Mouse (Mus musculus) lung, postnatal 0 days (tissue): ENCODE results near the gene Ccdc88c. TPM values are rescaled to one million over a fixed set of nuclear protein-coding genes. Genes with fewer than 3 reads are reported as not detected.

Experiments used
- ATAC-seq: fragments of 200-750 bp; cut with Nextera tagmentation; 2 replicates; pipeline ENCODE4 v1.8.0; 2017; ENCODE audit warnings: moderate library complexity
- DNase-seq: peaks from one replicate; pipeline ENCODE4 v3.0.0-alpha.2; 2016; ENCODE audit warnings: low spot score
- H3K27ac ChIP-seq: fragments of 300-500 bp; sonication (generic); 2 replicates; pipeline ENCODE4 v1.5.1; 2014; ENCODE audit warnings: antibody characterized with exemption, mild to moderate bottlenecking, low read length, mixed read lengths
- H3K27me3 ChIP-seq: fragments of 300-500 bp; sonication (generic); replicated peaks from 2 replicates; pipeline ENCODE4 v1.6.1; 2014; ENCODE audit warnings: low read length, mixed read lengths; ENCODE audit not compliant: insufficient read depth
- H3K36me3 ChIP-seq: fragments of 300-500 bp; sonication (generic); 2 replicates; pipeline ENCODE4 v1.6.1; 2014; ENCODE audit warnings: low read length, mixed read lengths; ENCODE audit not compliant: insufficient read depth
- H3K4me1 ChIP-seq: fragments of 300-500 bp; sonication (generic); 2 replicates; pipeline ENCODE4 v1.6.1; 2014; ENCODE audit warnings: antibody characterized with exemption, low read depth, low read length, mixed read lengths; ENCODE audit not compliant: insufficient read depth
- H3K4me2 ChIP-seq: fragments of 300-500 bp; sonication (generic); replicated peaks from 2 replicates; pipeline ENCODE4 v1.6.1; 2014; ENCODE audit warnings: low read depth, mild to moderate bottlenecking, low read length, moderate library complexity, mixed read lengths
- H3K4me3 ChIP-seq: fragments of 300-500 bp; sonication (generic); 2 replicates; pipeline ENCODE4 v1.5.1; 2014; ENCODE audit warnings: low read depth, low read length
- H3K9ac ChIP-seq: fragments of 300-500 bp; sonication (generic); replicated peaks from 2 replicates; pipeline ENCODE4 v1.6.1; 2014; ENCODE audit warnings: low read depth, mild to moderate bottlenecking
- H3K9me3 ChIP-seq: fragments of 300-500 bp; sonication (generic); 2 replicates; pipeline ENCODE4 v1.6.1; 2016; ENCODE audit warnings: low read length, mixed read lengths
- CTCF ChIP-seq: IDR thresholded peaks from 2 replicates; pipeline ENCODE4 v1.5.1; 2016; ENCODE audit warnings: antibody characterized with exemption, mild to moderate bottlenecking
- EP300 ChIP-seq: IDR thresholded peaks from 2 replicates; pipeline ENCODE4 v1.6.1; 2016; ENCODE audit warnings: antibody characterized with exemption, mild to moderate bottlenecking, control low read depth
- WGBS: fragments of 180-500 bp; shearing (Covaris S2); extraction: QIAGEN DNeasy Blood & Tissue Kit; methylation state at CpG from one replicate; pipeline ENCODE4 v1.1.7; 2014; 5-methylcytosine and 5-hydroxymethylcytosine counted together
- polyA plus RNA-seq: library from polyadenylated mRNA; unstranded; fragments of >200 nt; fragmentation: Nextera tagmentation; extraction: Ambion mirVana; gene quantifications from 2 replicates; pipeline ENCODE4 v1.2.1, GENCODE M21; 2015

The Ccdc88c gene
- polyA plus RNA-seq, 1 experiment from 2014 or later = 7.4 TPM

DNA sequence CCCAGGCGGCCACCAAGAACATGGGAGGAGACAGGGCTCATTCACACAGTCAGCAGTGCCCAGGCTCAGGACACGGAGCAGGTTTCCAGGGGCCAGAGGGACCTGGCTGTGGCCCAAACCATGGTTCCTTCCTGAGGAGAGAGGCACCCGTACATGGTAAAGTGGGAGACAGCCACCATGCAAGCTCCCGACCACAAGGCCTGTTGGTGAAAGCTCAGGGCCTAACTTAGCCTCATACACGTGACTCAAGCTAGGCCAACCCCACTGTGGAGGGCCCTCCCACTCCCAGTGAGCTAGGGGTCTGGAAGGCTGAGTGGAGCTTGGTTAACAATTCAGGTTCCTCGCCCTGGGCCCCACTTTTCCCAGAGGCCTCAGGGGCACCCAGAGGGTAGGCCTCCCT, 150.9 kb downstream of the Ccdc88c start:
- H3K9me3 ChIP-seq = no peaks in the 10 kb centered on the region
- DNase-seq (no peak), ATAC-seq (no peak)
- H3K27ac ChIP-seq = no peak overlapping the region
- no peaks in the 10 kb centered on the region for H3K27me3 ChIP-seq
- no peak for TF ChIP-seq EP300
- H3K9ac ChIP-seq = no peak overlapping the region
- no peak overlapping the region for H3K4me3 ChIP-seq
- 61% methylated on average over 6 of the region's 6 CpGs for WGBS
- H3K36me3 ChIP-seq = no peaks in the 10 kb centered on the region
- no peaks in the 10 kb centered on the region for H3K4me1 ChIP-seq
- H3K4me2 ChIP-seq = no peak overlapping the region

DNA sequence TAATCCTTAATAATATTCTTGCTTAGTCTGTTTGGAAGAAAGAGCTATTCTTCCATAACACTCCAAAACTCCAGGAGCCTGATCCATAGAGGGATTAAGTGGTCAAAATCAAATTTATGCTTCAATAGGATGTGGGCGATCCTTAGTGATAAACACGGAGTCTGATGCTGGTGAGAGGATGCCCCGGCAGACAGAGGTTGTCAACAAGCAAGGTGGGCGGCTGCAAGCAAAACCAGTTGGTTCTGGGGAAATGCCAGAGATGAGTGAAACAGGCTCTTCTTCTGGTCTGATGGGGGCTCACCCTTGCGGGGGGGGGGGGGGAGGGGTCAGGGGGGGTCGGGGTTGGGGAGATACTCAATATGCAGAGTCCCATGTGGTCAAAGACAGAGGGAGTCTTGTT, 152.9 kb downstream of the Ccdc88c start:
- no peak overlapping the region for H3K27ac ChIP-seq
- H3K4me1 ChIP-seq = no peaks in the 10 kb centered on the region
- DNase-seq (no peak), ATAC-seq (no peak)
- no peaks in the 10 kb centered on the region for H3K36me3 ChIP-seq
- no peaks in the 10 kb centered on the region for H3K9me3 ChIP-seq
- TF ChIP-seq CTCF = no peak
- no peak for TF ChIP-seq EP300
- no peaks in the 10 kb centered on the region for H3K27me3 ChIP-seq
- no peak overlapping the region for H3K9ac ChIP-seq
- WGBS = 70% methylated on average over 6 of the region's 6 CpGs
- no peak overlapping the region for H3K4me2 ChIP-seq
- H3K4me3 ChIP-seq = no peak overlapping the region

DNA sequence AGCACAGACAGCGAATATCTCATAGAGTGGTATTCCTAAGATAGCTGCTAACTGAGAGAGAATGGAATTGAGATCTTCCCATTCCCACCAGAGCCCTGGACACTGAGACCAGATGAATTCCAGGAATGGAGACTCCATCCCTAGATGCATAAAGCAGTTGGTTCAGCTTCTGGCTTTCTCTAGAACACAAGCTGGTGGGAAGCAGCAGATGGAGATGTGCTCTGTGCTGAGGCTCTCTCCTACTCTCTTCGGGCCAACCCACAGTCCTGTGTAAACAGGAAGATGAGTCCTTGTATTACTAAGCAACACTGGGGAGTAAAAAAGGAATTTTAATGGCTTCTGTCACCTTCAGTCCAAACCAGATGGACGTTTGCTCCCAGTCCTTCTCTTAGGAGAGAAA, 153.3 kb downstream of the Ccdc88c start:
- TF ChIP-seq EP300 (no peak), CTCF (no peak)
- Histone ChIP-seq H3K36me3 (no peaks in the 10 kb centered on the region), H3K9ac (no peak overlapping the region), H3K4me1 (no peaks in the 10 kb centered on the region), H3K4me3 (no peak overlapping the region), H3K27ac (no peak overlapping the region), H3K27me3 (no peaks in the 10 kb centered on the region), H3K9me3 (no peaks in the 10 kb centered on the region), H3K4me2 (no peak overlapping the region)
- no peak for ATAC-seq
- no peak for DNase-seq
- WGBS = 40% methylated on average over 3 of the region's 3 CpGs

DNA sequence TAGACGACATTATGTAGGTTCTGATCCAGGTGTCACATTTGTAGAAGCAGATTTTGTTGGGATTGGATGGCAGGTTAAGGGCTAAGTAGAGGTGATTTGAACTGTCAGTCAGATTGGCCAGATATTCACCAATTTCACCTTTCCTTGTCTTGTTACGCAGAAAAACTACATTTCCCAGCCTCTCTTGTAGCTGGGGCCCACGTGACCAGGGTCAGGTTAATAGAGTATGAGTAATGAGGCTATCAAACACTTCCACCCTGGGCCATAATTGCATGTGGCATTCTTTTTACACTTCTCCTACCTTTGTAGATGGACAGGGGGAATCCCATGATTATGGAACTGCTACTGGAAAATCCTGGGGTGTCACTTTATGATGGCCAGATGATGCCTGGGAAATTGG, 155.2 kb downstream of the Ccdc88c start:
- Histone ChIP-seq H3K9me3 (no peaks in the 10 kb centered on the region), H3K4me1 (no peaks in the 10 kb centered on the region), H3K4me2 (no peak overlapping the region), H3K4me3 (no peak overlapping the region), H3K36me3 (no peaks in the 10 kb centered on the region), H3K27ac (no peak overlapping the region), H3K9ac (no peak overlapping the region), H3K27me3 (no peaks in the 10 kb centered on the region)
- ATAC-seq = no peak
- DNase-seq = no peak
- 78% methylated on average over 3 of the region's 3 CpGs for WGBS
- no peak for TF ChIP-seq CTCF
- no peak for TF ChIP-seq EP300

DNA sequence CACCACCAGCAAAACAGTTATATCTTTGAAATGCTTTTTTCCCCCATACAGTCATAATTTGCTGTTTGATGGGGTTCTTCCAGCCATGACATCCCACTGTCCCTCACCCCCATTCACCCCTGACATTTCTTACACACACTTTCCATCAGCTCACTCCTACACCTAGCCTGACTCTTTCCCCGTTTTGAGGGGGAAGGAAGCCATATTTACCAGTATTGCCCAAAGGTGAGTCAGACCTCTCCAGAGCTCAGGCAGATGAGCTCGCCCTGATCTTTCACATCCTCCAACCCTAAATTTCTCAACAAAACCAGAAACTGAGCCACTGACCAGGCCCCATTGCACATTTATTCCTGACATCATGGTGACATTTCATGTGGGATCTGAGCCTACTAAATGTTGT, 157.0 kb downstream of the Ccdc88c start:
- TF ChIP-seq CTCF (no peak), EP300 (no peak)
- WGBS = 83% methylated on average over 2 of the region's 2 CpGs

DNA sequence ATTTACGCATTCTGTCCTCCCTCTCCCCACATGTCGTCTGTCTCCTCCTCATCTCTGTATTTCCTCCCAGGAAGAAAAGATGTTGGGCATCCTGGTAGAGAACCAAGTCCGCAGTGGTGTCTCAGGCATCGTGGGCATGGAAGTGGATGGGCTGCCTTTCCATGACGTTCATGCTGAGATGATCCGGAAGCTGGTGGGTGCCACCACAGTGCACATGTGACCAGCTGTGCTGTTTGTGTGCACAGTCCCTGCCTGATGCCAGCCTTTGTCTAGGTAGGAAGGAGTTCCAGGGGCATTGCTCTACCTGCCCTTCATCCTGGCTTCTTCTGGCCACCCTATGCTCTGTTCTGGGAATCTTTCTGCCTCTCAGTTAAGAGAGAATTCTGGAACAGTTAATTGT, 157.6 kb downstream of the Ccdc88c start:
- no peak for ATAC-seq
- TF ChIP-seq CTCF (no peak), EP300 (no peak)

More for the DNA sequence above, 157.0 kb downstream of the Ccdc88c start:
- no peaks in the 10 kb centered on the region for H3K36me3 ChIP-seq
- no peak overlapping the region for H3K4me3 ChIP-seq
- DNase-seq (no peak), ATAC-seq (no peak)
- no peak overlapping the region for H3K27ac ChIP-seq
- no peaks in the 10 kb centered on the region for H3K4me1 ChIP-seq
- H3K9ac ChIP-seq = no peak overlapping the region
- no peak overlapping the region for H3K4me2 ChIP-seq
- no peaks in the 10 kb centered on the region for H3K9me3 ChIP-seq
- H3K27me3 ChIP-seq = no peaks in the 10 kb centered on the region

DNA sequence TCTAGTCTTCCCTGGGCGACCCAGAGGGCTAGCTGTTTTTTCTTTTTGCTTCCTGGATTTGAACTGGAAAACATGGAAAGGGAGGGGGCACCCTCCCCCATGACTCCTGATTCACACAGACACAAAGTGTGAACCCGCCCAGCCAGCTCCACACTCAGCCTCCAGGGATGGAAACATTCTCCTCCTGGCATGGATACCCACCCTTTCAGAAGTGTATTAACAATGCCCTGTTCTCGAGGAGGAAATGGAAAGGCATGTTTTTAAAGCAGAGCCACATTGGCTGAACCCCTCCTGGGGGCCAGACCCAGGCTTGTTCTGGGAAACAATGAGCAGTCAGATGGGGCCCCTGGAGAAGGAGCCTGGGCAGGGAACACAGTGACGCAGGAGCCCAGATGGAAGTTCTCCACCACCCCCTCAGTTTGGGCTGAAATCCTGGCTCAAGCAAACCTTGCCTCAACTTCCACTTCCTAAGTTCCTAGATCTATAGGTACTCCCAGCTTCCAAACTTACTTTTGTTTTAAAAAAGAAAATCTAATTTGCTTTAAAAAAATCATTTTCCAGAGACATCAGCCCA, 160.7 kb downstream of the Ccdc88c start:
- 52% methylated on average over 4 of the region's 4 CpGs for WGBS

More for the DNA sequence above, 157.6 kb downstream of the Ccdc88c start:
- no peak overlapping the region for H3K4me3 ChIP-seq
- no peak overlapping the region for H3K9ac ChIP-seq
- H3K4me2 ChIP-seq = no peak overlapping the region
- H3K36me3 ChIP-seq = no peaks in the 10 kb centered on the region
- no peaks in the 10 kb centered on the region for H3K27me3 ChIP-seq
- H3K4me1 ChIP-seq = no peaks in the 10 kb centered on the region
- no peak for DNase-seq
- no peak overlapping the region for H3K27ac ChIP-seq
- 90% methylated on average over 6 of the region's 6 CpGs for whole genome bisulfite sequencing
- H3K9me3 ChIP-seq = no peaks in the 10 kb centered on the region

More for the DNA sequence above, 160.7 kb downstream of the Ccdc88c start:
- H3K36me3 ChIP-seq = no peaks in the 10 kb centered on the region
- no peaks in the 10 kb centered on the region for H3K4me1 ChIP-seq
- DNase-seq = no peak
- H3K27me3 ChIP-seq = no peaks in the 10 kb centered on the region
- no peak for ATAC-seq
- no peak overlapping the region for H3K27ac ChIP-seq
- no peak for TF ChIP-seq CTCF
- no peak overlapping the region for H3K4me3 ChIP-seq
- no peaks in the 10 kb centered on the region for H3K9me3 ChIP-seq
- no peak overlapping the region for H3K4me2 ChIP-seq
- H3K9ac ChIP-seq = no peak overlapping the region
